Mouse (Mus musculus) adrenal gland, postnatal 25 days (tissue): ENCODE results near the gene Kif1a. TPM values are rescaled to one million over a fixed set of nuclear protein-coding genes. Genes with fewer than 3 reads are reported as not detected.

Experiments
- total RNA-seq: library from RNA; stranded (reverse); gene quantifications from 2 replicates; pipeline ENCODE4 v1.2.3, GENCODE M21; 2021

Kif1a gene
- total RNA-seq, 1 experiment from 2014 or later = 26.0 TPM

Other genes with a start within 250 kb of the Kif1a start
- 0.52 and 1.5 TPM in 2 replicates for gene Ankmy1, start 199.0 kb downstream of the Kif1a start, total RNA-seq
- gene Dusp28, start 195.0 kb downstream of the Kif1a start, total RNA-seq = 11.2 and 15.2 TPM in 2 replicates
- 93.6 and 108 TPM in 2 replicates for gene Rnpepl1, start 191.2 kb downstream of the Kif1a start, total RNA-seq
- 25.3 and 28.8 TPM in 2 replicates for gene Capn10, start 167.6 kb downstream of the Kif1a start, total RNA-seq
- gene Gpr35, start 151.1 kb downstream of the Kif1a start, total RNA-seq = 0.33 and 0.49 TPM in 2 replicates
- gene Aqp12, start 95.6 kb downstream of the Kif1a start, total RNA-seq = not detected in 2 replicates
- gene Agxt, start 33.3 kb upstream of the Kif1a start, total RNA-seq = 3.6 TPM in 1 of 2 replicates, not detected in the other
- gene 2310007B03Rik, start 59.0 kb upstream of the Kif1a start, total RNA-seq = not detected in 2 replicates
- gene Crocc2, start 66.8 kb upstream of the Kif1a start, total RNA-seq = 0.03 TPM in 1 of 2 replicates, not detected in the other
- 32.5 and 34.1 TPM in 2 replicates for gene Sned1, start 133.9 kb upstream of the Kif1a start, total RNA-seq
- 28.1 and 29.6 TPM in 2 replicates for gene Mterf4, start 204.0 kb upstream of the Kif1a start, total RNA-seq
- gene Ppp1r7, start 240.9 kb upstream of the Kif1a start, total RNA-seq = 14.9 and 31.2 TPM in 2 replicates
- gene Pask, start 241.5 kb upstream of the Kif1a start, total RNA-seq = 4.1 and 6.3 TPM in 2 replicates